Mouse (Mus musculus): ENCODE measurements around the gene Zfp947. TPM values are rescaled to one million over a fixed set of nuclear protein-coding genes. Genes with fewer than 3 reads are reported as not detected.

Zfp947 gene
- polyA plus RNA-seq (2021; fragmentation: Nextera tagmentation) = 0.36 and 0.44 TPM in 2 replicates
- long read RNA-seq, experiment 1, partial matches to known transcripts = 0 of 5 reads
- long read RNA-seq, experiment 1, other reads (novel, unspliced or antisense) = 1 of 5 reads
- long read RNA-seq, experiment 2, partial matches to known transcripts = 0 of 3 reads
- long read RNA-seq, experiment 2, other reads (novel, unspliced or antisense) = 1 of 3 reads

DNA sequence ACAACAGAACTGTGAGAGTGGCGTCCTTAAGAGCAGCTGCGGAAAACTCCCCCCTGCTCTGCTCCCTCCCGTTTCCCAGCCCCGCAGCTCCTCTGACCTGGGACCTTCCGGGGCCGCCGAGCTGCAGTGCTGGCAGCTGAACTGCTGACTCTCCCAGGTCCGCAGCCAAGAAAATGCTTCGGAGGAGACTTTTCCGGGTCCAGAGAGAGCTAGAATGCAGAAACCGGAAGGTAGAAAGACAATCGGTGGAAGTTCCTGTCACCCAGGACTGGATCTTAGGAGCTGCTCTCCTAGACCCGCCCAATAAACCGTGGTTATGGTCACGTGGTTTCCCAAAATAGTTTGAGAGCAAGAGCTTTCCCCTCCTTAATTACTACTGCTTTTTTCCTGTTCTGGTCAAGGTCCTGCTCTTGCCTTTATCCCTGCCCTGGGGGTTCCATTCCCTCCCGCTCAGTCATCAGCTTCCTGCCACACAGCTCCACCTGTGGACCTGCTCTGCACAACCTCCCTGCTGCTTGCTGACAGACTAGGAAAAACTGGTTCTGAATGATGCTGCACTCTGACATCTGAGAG, at the start of gene Zfp947:
Zfp947 (minus strand) TSS at position 469 of the 573 bp plus-strand sequence.

Other genes with a start within 250 kb of the Zfp947 start
- 7.1 and 10.4 TPM in 2 replicates for gene Zfp942, start 203.7 kb downstream of the Zfp947 start, polyA plus RNA-seq (2021; fragmentation: Nextera tagmentation)
- gene Zfp943, start 203.6 kb downstream of the Zfp947 start, polyA plus RNA-seq (2021; fragmentation: Nextera tagmentation) = 8.7 and 12.1 TPM in 2 replicates
- 1.9 and 2.3 TPM in 2 replicates for gene Zfp994, start 59.4 kb upstream of the Zfp947 start, polyA plus RNA-seq (2021; fragmentation: Nextera tagmentation)
- 3.8 and 6.2 TPM in 2 replicates for gene CT030661.1, start 148.6 kb upstream of the Zfp947 start, polyA plus RNA-seq (2021; fragmentation: Nextera tagmentation)
- gene Zfp944, start 195.2 kb upstream of the Zfp947 start, polyA plus RNA-seq (2021; fragmentation: Nextera tagmentation) = 5.4 and 7.1 TPM in 2 replicates
- gene Zfp758, start 195.3 kb upstream of the Zfp947 start, polyA plus RNA-seq (2021; fragmentation: Nextera tagmentation) = 4.0 and 4.8 TPM in 2 replicates